Mouse (Mus musculus) heart, adult 2 months (tissue): Measurements from ENCODE around the gene Plpp7.

ENCODE experiments used
- CTCF ChIP-seq: fragments of 200-600 bp; IDR thresholded peaks from 2 replicates; pipeline ENCODE4 v1.8.1; 2022; ENCODE audit warnings: antibody characterized with exemption, mild to moderate bottlenecking, moderate library complexity
- POLR2A ChIP-seq: fragments of 200-500 bp; IDR thresholded peaks from 2 replicates; pipeline ENCODE4 v1.6.1; 2011; ENCODE audit warnings: mild to moderate bottlenecking, low read depth, low read length, control low read depth; ENCODE audit not compliant: insufficient read depth

DNA sequence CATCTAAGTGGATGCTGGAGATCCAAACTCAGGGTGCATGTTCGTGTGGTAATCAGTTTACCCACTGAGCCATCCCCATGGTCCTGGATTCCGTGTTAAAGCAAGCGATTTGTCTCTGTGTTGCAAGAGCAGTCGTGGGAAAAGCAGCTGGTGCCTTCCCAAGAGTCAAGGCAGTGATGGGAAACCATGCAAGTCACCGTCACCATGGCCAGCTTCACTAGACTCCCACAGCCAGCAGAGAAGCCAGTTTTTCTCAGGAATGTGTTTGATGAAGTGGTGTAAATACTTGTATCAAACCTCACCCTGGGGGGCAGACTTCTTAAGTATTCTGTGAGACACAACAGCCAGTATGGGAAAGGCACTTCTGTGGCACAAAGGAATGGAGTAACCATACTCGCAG, 47.0 kb downstream of the Plpp7 start:
- TF ChIP-seq POLR2A = no peak
- TF ChIP-seq CTCF = no peak
